In the genomic region with DNA sequence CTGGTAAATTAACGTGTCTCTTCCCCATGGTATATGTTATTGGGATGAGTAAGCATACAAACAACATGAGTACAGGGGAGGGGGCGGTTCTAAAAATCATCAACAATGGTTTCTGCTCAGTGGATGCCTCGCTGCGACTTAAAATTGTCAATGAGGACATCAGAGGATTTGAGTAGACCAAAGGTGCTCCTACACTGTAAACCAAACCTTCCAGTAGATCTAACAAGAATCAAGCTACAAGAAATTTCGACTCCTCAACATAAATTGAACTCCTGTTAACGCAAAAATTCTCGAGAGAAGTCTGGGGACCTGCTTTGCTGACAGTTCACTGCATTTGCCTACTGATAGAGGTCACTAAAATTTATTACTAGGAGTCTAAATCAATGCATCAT, we compare ENCODE assay signal across 8 mouse cellular contexts. TPM values are rescaled to one million over a fixed set of nuclear protein-coding genes. Genes with fewer than 3 reads are reported as not detected.
DNase-seq lines count a peak whose midpoint lies in the region; ATAC-seq and TF ChIP-seq lines count a peak whose summit lies in the region.

No protein-coding gene starts in this region.

- TF ChIP-seq EP300 in CH12.LX (IDR thresholded peaks at IDR 0.05; ENCODE audit: low read length), result no peak

- dilution Hi-C loops in CH12.LX (cut with MboI; ENCODE audit: extremely low pct_ligation_motif_present, extremely low pct_unique_long_range_greater_than_20kb, low sequenced_read_pairs), result no loop called here

- WGBS in heart, embryonic 15.5 days, result 74% methylated on average over 7 of the region's 7 CpGs
- WGBS in forebrain, embryonic 13.5 days, result 87% methylated on average over 7 of the region's 7 CpGs
- 27% methylated on average over 7 of the region's 7 CpGs for WGBS in liver, embryonic 12.5 days (ENCODE audit: insufficient replicate concordance)

- no peak for TF ChIP-seq CTCF in CH12.LX (conservative IDR thresholded peaks at IDR 0.05 in 1 of 2, IDR thresholded peaks at IDR 0.05 in 1 of 2; ENCODE audit: low read depth in 2 of 2, low read length in 2 of 2)

- no peak for DNase-seq in heart, adult 8-10 months (ENCODE audit: low spot score)
- DNase-seq in CH12.LX (ENCODE audit: extremely low read depth), result no peak
- DNase-seq in adrenal gland, postnatal 25 days, result no peak
- DNase-seq in thymus, adult 18-20 months, result no peak
- no peak for DNase-seq in left cerebral cortex, adult 8-10 months (ENCODE audit: low spot score in 2 of 2)

- H3K27ac ChIP-seq in heart, embryonic 15.5 days, result no peak overlapping the region
- peak overlapping the region; percentile 67; the same call in 1 of the 2 replicates for H3K27ac ChIP-seq in CH12.LX (ENCODE audit: insufficient read depth, low read depth)
- no peak overlapping the region for H3K27ac ChIP-seq in forebrain, embryonic 13.5 days
- peak overlapping the region; percentile 92 for H3K27ac ChIP-seq in liver, embryonic 12.5 days

- in situ Hi-C loops in CH12.LX (cut with MboI; ENCODE audit: low pct_ligation_motif_present, low pct_unique_long_range_greater_than_20kb, low sequenced_read_pairs), result no loop called here

- peaks cover 58% of the 10 kb centered on the region for H3K79me2 ChIP-seq in CH12.LX (replicated peaks; ENCODE audit: control insufficient read depth, extremely low read depth, insufficient read depth, poor library complexity, severe bottlenecking)

- no peak overlapping the region for H3K9ac ChIP-seq in heart, embryonic 15.5 days
- peak overlapping the region; percentile 59 for H3K9ac ChIP-seq in CH12.LX (ENCODE audit: insufficient read depth, low read depth)
- H3K9ac ChIP-seq in forebrain, embryonic 13.5 days, result no peak overlapping the region
- H3K9ac ChIP-seq in liver, embryonic 12.5 days, result peak overlapping the region; percentile 99

- H3K4me1 ChIP-seq in heart, embryonic 15.5 days (replicated peaks), result peaks cover 38% of the 10 kb centered on the region
- peaks cover 2 to 42% of the 10 kb centered on the region in 2 experiments; a peak in 3 of 4 replicates for H3K4me1 ChIP-seq in CH12.LX (ENCODE audit: control insufficient read depth in 1 of 2, insufficient read depth in 2 of 2)
- H3K4me1 ChIP-seq in forebrain, embryonic 13.5 days, result peaks cover 18% of the 10 kb centered on the region
- H3K4me1 ChIP-seq in liver, embryonic 12.5 days, result peaks cover 71% of the 10 kb centered on the region

- no peak overlapping the region; the same call in 1 of the 2 replicates for H3K4me3 ChIP-seq in heart, embryonic 15.5 days
- peak overlapping the region; percentile 91 to 98 (median 97) for H3K4me3 ChIP-seq in CH12.LX (replicated peaks in 1 of 3; ENCODE audit: low read depth in 2 of 3, low read length in 2 of 3, poor library complexity in 1 of 3)
- H3K4me3 ChIP-seq in forebrain, embryonic 13.5 days, result peak overlapping the region; percentile 98; the same call in 1 of the 2 replicates
- H3K4me3 ChIP-seq in liver, embryonic 12.5 days, result peak overlapping the region; percentile 100

- H3K36me3 ChIP-seq in heart, embryonic 15.5 days, result no peaks in the 10 kb centered on the region
- peaks cover 0 to 14% of the 10 kb centered on the region in 2 experiments for H3K36me3 ChIP-seq in CH12.LX (replicated peaks in 1 of 2; ENCODE audit: control insufficient read depth in 1 of 2, insufficient read depth in 1 of 2, low read length in 1 of 2)
- no peaks in the 10 kb centered on the region for H3K36me3 ChIP-seq in forebrain, embryonic 13.5 days (ENCODE audit: poor library complexity, severe bottlenecking)
- 0 out of 2 replicates have a peak, but pooled peaks cover 4% of the 10 kb centered on the region for H3K36me3 ChIP-seq in liver, embryonic 12.5 days

- peak overlapping the region; percentile 95 for H3K4me2 ChIP-seq in heart, embryonic 15.5 days
- H3K4me2 ChIP-seq in CH12.LX (ENCODE audit: insufficient read depth, low read depth, poor library complexity, severe bottlenecking), result peak overlapping the region; percentile 100
- H3K4me2 ChIP-seq in forebrain, embryonic 13.5 days, result peak overlapping the region; percentile 93
- peak overlapping the region; percentile 84 for H3K4me2 ChIP-seq in liver, embryonic 12.5 days

- H3K27me3 ChIP-seq in heart, embryonic 15.5 days, result no peaks in the 10 kb centered on the region
- no peaks in the 10 kb centered on the region for H3K27me3 ChIP-seq in CH12.LX (replicated peaks)
- no peaks in the 10 kb centered on the region for H3K27me3 ChIP-seq in forebrain, embryonic 13.5 days
- no peaks in the 10 kb centered on the region for H3K27me3 ChIP-seq in liver, embryonic 12.5 days (replicated peaks)

- no peak for ATAC-seq in heart, embryonic 15.5 days (replicated peaks; ENCODE audit: insufficient number of reproducible peaks, insufficient read depth, low FRiP score, low read depth)
- no peak for ATAC-seq in forebrain, embryonic 13.5 days
- ATAC-seq in liver, embryonic 12.5 days, result no peak

- TF ChIP-seq POLR2A in CH12.LX (IDR thresholded peaks at IDR 0.05; ENCODE audit: low read depth, low read length), result no peak

- no peak for TF ChIP-seq RAD21 in CH12.LX (IDR thresholded peaks at IDR 0.05; ENCODE audit: low read depth, low read length)

- no peaks in the 10 kb centered on the region for H3K9me3 ChIP-seq in heart, embryonic 15.5 days (replicated peaks)
- no peaks in the 10 kb centered on the region for H3K9me3 ChIP-seq in CH12.LX (replicated peaks; ENCODE audit: low read length)
- no peaks in the 10 kb centered on the region for H3K9me3 ChIP-seq in forebrain, embryonic 13.5 days (replicated peaks)
- no peaks in the 10 kb centered on the region for H3K9me3 ChIP-seq in liver, embryonic 12.5 days (replicated peaks)

TF ChIP-seq in CH12.LX, 34 proteins besides CTCF, POLR2A, EP300 and RAD21:
- TF ChIP-seq MAX (IDR thresholded peaks at IDR 0.05; ENCODE audit: low read length) (no peak), RCOR1 (conservative IDR thresholded peaks at IDR 0.05; ENCODE audit: low read depth, low read length) (no peak), E2F4 (IDR thresholded peaks at IDR 0.05; ENCODE audit: insufficient replicate concordance, low read depth, low read length) (no peak), IRF4 (IDR thresholded peaks at IDR 0.05; ENCODE audit: low read depth, low read length) (no peak), ZNF384 (IDR thresholded peaks at IDR 0.05; ENCODE audit: low read depth, low read length) (no peak), ELF1 (IDR thresholded peaks at IDR 0.05; ENCODE audit: low read depth, low read length) (no peak), PAX5 (IDR thresholded peaks at IDR 0.05; ENCODE audit: low read length) (no peak), NRF1 (IDR thresholded peaks at IDR 0.05; ENCODE audit: low read depth, low read length) (no peak), MEF2A (IDR thresholded peaks at IDR 0.05; ENCODE audit: borderline replicate concordance, low read depth, low read length) (no peak), CHD2 (IDR thresholded peaks at IDR 0.05; ENCODE audit: low read length) (no peak)

RNA-seq across cellular contexts. Expression of a gene that starts 1.8 kb away (rescaled TPM):
- polyA plus RNA-seq in heart, embryonic 15.5 days (2015; fragmentation: Nextera tagmentation; extraction: Ambion mirVana), result 10.0 and 12.8 TPM in 2 replicates
- 10 to 100 TPM; 39.1 to 57.5 (median 49.1) TPM for total RNA-seq in heart, adult 8-10 months (2022)
- total RNA-seq in CH12.LX (2012; rRNA removed), result 27.4 and 29.1 TPM in 2 replicates
- 20.0 and 20.1 TPM in 2 replicates for total RNA-seq in CH12.LX (2014; rRNA removed)
- 110 and 111 TPM in 2 replicates for polyA plus RNA-seq in CH12.LX (2012; ENCODE audit: insufficient read length, low read depth)
- 22.2 and 22.7 TPM in 2 replicates for polyA plus RNA-seq in forebrain, embryonic 13.5 days (2015; fragmentation: Nextera tagmentation; extraction: Ambion mirVana)
- 45.5 and 46.9 TPM in 2 replicates for polyA plus RNA-seq in liver, embryonic 12.5 days (2016; fragmentation: Nextera tagmentation; extraction: Ambion mirVana)
- total RNA-seq in adrenal gland, postnatal 25 days (2021), result 31.5 and 35.7 TPM in 2 replicates
- 100 to 1,000 TPM; 179 to 188 (median 183) TPM for total RNA-seq in left cerebral cortex, adult 8-10 months (2022)

RNA-seq across cellular contexts. Expression of a gene that starts 23.9 kb away (rescaled TPM):
- polyA plus RNA-seq in heart, embryonic 15.5 days (2015; fragmentation: Nextera tagmentation; extraction: Ambion mirVana), result 9.7 and 20.3 TPM in 2 replicates
- not detected for total RNA-seq in heart, adult 8-10 months (2022)
- total RNA-seq in CH12.LX (2012; rRNA removed) (not detected in 2 replicates), CH12.LX (2014; rRNA removed) (not detected in 2 replicates)
- polyA plus RNA-seq in CH12.LX (2012; ENCODE audit: insufficient read length, low read depth), result not detected in 2 replicates
- polyA plus RNA-seq in forebrain, embryonic 13.5 days (2015; fragmentation: Nextera tagmentation; extraction: Ambion mirVana), result 1.6 and 1.9 TPM in 2 replicates
- polyA plus RNA-seq in liver, embryonic 12.5 days (2016; fragmentation: Nextera tagmentation; extraction: Ambion mirVana), result 2.7 and 3.7 TPM in 2 replicates
- 0.46 and 0.71 TPM in 2 replicates for total RNA-seq in adrenal gland, postnatal 25 days (2021)
- total RNA-seq in left cerebral cortex, adult 8-10 months (2022), result 1 to 10 TPM; 6.2 to 9.6 (median 6.4) TPM

Comparison
In these comparisons a context has a peak if more than half of its experiments do, and no peak if none do; other contexts are left out.
1. H3K27ac ChIP-seq: peak in CH12.LX (single experiment) and liver, embryonic 12.5 days (single experiment); none in heart, embryonic 15.5 days (single experiment) and forebrain, embryonic 13.5 days (single experiment).
2. H3K9ac ChIP-seq: peak in CH12.LX (single experiment) and liver, embryonic 12.5 days (single experiment); none in heart, embryonic 15.5 days (single experiment) and forebrain, embryonic 13.5 days (single experiment).
3. Peak in every context shown above with its lines, with median percentiles within 50 percentile points of each other: H3K4me2 ChIP-seq.